Mouse (Mus musculus) ovary, postnatal 14 days (tissue): Measurements from ENCODE around the gene Ezh1.
A peak's percentile ranks its signal among the peaks of the same experiment; 100 is the strongest.

Source experiments
- DNase-seq: peaks from one replicate; pipeline ENCODE4 v3.0.0; 2022; ENCODE audit warnings: low spot score

Gene Ezh1

DNA sequence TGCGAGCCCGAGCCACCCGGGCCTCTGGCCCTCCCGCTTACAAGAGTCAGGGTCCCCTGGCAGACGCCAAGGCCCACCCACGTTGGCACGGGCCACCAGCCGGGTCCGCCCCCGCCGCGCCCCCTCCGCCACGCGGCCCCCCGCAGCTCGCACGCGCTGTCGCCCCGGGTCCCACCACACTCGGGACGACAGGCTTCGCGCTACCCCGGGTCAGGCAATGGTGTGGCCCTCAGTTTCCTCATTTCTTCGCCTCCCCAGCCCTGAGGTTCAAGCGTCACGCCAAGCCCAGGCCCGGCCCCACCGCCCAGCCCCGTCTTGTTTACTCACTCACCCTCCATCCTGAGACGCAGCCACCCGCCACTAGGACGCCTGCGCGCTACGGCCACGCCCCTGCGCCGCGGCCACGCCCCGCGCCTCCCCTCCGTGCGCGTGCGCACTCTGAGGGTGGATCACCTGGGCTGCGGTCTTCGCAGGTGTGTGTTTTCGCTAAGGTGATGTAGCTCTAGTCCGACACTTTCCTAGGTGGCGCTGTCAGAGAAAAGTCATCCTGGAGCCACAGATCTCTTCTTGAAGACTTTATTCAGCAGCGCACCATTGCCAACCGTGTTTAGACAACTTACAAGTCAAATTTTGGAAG lies at the start of gene Ezh1:
Ezh1 (minus strand) TSS at position 399 of the 637 bp plus-strand sequence.
- peak; percentile 89 for DNase-seq

DNA sequence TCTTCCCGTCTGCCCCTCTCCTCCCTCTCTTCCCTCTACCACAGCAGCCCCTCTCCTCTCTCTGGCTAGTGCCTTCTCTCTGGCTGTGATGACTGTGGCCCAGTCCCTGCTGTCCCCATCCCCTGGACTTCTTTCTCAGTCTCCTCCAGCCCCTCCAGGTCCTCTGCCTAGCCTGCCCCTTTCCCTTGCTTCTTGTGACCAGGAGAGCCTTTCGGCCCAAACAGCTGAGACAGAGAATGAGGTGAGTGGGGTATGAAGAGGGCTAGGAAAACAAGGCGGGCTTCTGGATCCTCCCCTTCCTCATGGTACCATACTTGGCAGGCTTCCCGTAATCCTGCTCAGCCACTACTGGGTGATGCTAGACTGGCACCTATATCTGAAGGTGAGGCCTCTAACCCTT lies 49.0 kb upstream of the Ezh1 start:
- no peak for DNase-seq

DNA sequence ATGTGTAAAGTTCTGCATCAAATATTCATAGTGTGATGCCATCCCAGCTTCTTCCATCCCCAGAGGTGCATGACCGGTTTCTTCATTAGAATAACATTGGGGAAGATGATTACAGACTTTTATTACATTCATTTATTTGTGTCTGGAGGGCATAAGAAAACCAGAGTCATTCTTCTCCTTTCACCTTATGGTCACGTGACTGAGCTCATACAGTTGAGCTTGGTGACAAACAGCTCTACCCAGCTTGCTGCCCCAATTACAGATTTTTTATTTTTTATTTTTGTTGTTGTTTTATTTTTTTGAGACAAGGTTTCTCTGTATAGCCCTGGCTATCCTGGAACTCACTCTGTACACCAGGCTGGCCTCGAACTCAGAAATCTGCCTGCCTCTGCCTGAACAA lies 46.2 kb upstream of the Ezh1 start:
- no peak for DNase-seq

DNA sequence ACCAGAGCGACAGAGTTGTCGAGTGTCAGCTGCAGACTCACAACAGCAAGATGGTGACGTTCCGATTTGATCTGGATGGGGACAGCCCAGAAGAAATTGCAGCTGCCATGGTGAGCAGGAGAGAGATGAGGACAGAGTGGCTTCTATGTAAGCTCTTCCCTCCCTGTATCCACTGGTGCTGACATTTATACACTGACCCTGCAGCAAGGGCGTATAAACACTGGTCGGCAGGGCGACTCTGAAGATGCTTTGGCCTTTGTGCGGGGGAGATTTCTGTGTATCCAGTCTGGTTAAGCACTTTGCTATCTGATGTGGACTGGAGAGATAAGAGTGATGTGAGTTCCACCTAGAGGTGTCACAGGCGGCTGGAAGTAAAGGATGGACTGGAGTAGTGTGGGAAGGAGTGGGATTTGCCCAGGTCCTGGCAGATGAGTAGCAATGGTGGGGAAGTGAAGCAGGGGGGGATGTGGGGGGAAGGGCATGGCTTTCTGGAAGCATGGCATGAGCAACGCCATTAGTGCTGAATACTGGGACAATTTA lies 43.4 kb upstream of the Ezh1 start:
- DNase-seq = no peak

DNA sequence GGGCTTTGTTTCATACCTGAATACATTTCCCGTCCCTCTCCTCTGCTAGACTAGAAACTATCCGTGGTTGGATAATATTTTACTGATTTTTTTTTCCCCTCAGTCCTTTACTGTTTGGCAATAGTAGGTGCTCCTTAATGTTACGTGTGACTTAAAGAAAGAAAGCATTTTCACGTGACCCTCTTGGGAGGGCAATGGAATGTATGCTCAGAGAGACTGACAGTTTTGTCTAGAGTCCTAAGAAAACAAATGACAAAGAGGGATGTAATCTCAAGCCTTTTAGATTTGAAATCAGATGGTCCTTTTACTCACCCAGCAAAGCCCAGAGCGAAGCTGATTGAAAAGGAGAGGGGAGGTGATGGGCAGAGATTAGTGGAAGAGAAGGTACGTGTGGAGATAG lies 39.6 kb upstream of the Ezh1 start:
- no peak for DNase-seq

DNA sequence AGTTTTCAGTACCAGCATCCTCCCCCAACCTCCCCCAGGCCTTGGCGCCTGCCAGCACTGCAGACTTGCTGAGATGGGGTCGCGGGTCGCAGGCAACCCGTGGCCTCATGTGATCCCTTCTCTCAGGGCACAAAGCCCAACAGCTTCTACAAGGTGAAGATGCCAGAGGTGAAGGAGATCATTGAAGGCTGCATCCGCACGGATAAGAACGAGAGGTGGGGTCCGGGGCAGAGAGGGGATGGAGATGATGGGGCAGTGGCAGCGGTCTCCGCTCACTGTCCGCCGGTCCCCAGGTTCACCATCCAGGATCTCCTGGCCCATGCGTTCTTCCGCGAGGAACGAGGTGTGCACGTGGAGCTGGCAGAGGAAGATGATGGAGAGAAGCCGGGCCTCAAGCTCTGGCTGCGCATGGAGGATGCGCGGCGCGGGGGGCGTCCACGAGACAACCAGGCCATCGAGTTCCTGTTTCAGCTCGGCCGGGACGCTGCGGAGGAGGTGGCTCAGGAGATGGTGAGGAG lies 38.8 kb upstream of the Ezh1 start:
- no peak for DNase-seq

DNA sequence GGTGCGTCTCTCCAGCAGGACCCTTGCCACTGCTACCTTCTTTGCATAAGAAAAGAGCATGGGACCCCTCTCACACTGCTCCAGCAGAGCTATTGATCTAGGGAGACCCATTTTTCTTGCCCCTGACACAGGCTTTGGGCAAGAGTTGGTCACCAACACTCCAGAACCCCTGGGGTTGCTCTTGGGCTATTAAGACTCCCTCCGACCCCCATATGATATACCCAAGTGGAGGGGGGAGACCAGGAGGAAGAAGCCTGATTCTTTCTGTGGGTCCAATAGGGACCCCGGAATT lies 37.7 kb upstream of the Ezh1 start:
- no peak for DNase-seq

DNA sequence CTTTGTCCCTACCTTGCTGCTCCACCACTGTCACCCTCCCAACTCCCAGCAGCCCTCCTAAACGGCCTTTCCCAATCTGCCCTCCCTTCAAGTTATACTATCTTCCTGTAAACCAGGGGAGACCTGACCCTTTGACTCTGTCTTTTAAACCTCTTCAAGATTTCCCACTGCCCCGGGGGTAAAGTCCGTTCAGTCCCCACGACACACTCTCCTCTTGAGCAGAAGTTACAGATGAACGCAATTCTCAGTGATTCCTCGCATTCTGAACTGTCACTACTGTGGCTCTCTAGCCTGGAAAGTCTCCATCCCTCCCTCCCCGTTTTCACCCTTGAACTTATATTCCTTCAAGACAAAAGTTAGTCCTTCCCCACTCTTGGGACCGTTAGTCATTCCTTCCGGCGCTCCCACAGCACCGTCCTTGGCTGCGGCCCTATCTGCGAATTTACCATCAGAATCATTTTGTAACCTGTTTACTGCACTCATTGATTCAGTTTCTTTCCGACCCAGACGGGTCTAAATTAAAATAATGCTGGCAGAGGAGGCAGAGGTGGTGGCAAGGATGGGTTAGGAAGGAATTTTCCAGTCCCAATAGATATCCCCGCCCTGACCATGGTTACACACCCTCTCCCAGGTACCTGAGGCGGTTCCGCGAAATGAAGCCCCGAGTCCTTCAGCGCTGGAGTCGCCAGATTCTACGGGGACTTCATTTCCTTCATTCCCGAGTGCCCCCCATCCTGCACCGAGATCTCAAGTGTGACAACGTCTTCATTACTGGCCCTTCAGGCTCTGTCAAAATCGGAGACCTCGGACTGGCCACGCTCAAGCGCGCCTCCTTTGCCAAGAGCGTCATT lies 37.1 kb upstream of the Ezh1 start:
- no peak for DNase-seq

DNA sequence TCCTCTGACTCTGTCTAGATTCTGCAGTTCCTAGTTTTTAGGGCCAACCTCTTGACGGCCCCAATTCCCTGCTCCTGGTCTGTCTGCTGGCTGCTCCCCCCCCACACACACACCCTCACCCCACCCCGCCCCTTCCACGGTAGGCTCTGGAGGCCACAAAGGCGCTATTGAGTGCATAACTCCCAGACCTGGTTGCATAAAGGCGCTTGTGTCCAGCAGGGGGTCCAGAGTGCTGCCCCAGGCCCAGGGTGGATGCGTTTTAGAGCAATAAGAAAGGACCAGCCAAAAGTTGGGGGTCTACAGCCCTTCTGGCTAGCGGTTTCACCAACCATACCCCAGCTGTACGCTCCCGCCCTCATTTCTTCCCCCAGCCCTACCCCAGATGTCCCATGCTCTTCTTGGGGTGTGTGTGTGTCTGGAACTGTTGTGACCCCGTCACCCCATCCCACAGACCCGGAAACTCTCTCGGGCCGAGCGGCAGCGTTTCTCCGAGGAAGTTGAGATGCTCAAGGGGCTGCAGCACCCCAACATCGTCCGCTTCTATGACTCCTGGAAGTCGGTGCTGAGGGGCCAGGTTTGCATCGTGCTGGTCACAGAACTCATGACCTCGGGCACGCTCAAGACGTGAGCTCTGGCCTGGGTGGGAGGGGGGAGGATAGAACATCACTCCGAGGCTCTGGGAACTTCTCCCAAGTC lies 36.2 kb upstream of the Ezh1 start:
- no peak for DNase-seq

DNA sequence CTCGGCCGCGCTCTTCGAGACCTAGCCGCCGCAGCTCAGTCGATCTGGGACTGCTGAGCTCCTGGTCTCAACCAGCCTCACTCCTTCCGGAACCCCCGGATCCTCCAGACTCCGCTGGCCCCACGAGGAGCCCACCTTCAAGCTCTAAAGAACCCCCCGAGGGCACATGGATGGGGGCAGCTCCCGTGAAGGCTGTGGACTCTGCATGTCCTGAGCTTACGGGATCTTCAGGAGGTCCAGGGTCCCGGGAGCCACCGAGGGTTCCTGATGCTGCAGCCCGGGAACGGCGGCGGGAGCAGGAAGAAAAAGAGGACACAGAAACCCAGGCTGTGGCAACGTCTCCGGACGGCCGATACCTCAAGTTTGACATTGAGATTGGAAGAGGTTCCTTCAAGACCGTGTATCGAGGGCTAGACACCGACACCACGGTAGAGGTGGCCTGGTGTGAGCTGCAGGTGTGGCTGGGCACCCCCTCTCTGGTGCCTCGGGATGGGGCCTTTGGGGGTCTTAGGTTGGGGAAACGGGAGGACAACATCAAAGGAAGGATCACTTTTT lies 34.6 kb upstream of the Ezh1 start:
- no peak for DNase-seq

DNA sequence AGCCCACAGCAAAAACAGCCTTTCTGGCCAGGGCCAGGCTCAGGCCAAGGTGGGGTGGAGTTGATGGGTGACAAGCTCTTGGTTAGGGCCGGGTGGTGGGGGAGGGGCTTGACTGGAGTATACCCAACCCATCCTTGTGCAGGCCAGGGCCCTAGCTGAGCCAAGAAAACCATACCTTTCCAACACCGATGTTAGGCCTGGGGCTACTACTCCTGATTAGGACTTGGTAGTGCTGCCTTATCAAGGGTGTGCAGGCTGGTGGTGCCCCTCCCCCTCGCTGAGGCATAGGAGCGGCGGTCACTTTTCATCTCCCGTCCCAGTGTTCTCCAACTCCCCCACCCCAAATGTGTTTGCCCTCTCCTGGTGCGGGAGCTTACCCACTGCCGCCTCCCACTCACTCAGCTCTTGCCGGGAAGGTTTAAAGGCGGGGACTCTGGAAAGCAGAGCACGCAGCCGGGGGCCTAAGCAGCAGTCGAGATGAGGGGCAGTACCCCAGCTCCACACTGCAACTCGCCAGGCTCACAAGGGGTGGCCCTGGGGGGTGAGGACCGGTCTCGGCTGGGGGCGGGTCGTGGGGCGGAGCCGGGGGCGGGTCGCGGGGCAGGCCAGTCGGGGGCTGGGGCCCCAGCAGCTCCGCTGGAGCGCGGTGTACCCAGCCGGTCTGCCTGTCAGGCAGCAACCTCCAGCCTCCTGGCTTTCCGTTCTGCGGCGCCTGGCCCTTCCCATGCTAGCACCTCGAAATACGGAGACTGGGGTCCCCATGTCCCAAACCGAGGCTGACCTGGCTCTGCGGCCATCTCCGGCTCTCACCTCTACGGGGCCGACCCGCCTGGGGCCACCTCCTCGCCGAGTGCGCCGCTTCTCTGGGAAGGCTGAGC lies 33.9 kb upstream of the Ezh1 start, which contains the start of gene Wnk4:
Wnk4 (plus strand) TSS at position 620 of the 878 bp plus-strand sequence.
- peak; percentile 58 for DNase-seq

DNA sequence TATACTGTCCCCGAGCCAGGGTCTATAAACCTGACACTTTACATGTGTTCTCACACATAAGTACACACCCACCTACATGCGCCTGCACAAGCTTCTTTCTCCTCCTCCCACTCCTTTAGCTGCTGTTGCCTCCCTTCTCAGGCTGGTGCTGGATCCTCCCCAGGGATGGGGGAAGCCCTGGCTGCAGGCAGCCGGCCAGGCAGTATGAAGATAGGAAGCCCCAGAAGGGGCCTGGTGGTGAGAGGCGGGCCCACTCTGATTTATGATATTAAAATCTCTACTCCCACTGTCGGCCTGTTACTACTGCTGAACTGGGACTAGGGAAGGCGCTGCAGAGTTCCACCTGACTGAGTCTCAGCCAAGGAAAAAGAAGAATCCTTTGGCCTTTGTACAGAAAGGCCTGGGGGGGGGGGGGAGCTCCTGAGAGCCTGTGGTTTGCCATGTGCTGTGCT lies 33.0 kb upstream of the Ezh1 start:
- peak; percentile 68 for DNase-seq

DNA sequence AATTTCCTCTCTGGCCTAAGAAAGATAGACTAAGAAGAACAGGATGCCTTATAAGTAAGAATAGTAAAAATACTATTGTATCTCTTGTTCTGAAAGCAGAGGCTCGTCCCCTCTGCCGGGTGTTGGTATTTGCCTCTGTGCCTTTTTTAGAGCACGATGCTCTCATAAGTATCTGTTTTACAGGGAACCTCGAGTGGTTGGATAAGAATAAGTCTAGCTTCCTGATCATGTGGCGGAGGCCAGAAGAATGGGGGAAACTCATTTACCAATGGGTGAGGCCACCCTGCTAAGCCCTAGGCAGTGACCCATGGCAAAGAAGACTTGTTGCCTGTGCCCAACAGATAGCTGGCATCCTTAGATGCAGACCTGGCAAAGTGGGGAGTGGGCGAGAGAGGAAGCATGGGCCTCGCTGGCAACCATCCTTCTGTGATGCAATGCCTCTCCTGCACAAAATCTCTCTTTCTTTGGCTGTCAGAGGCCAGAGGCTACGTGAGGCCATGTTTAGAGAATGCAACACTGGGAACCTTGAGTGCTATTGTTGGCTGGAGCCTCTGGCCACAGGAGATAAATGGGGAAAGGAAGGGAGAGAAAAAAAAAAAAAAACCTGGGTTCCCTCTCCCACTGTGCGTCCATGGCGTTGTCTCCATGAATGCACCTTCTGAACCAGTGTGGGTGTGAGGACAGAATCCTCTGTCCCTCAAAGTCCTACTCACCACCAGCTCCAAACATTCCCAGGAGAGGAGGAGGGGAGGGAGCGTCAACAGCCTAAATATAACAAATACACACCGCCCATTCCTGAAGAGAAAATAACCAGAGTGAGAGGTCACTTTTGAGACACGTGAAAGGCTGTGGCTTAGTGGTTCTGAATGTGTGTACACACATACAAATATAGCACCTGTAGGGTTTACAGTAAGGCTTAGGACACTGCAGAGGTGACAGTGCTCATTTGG lies 29.8 kb upstream of the Ezh1 start:
- DNase-seq = no peak

DNA sequence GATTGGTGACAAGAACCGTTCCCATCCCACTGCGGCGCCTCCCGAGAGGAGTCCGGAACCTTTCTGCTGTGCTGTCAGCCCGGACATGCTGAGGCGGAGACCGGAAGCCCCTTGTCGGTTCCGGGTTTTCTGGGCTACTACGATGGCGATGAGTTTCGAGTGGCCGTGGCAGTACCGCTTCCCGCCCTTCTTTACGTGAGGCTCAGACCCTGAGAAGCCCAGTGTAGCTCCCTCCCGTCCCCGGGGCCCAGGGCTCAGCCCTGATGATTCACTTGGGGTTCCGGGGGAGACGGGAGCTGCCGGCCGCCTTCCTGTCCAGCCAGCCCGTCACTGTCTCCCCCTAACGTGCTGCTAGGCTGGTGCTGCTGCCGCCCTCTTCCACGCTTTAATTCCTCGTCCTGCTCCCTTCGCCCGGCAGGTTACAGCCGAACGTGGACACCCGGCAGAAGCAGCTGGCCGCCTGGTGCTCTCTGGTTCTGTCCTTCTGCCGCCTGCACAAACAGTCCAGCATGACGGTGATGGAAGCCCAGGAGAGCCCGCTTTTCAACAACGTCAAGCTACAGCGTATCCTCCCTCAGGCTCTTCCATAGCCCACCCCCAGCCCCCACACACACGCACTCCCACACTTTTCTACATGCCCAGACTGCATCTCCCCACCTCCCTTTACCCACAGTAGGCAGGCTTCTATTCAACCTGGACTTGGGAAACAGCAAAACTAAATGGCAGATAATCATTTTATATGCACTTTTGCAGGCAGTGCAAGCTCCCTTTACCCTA lies 27.5 kb upstream of the Ezh1 start, which contains the start of gene Vps25:
Vps25 (plus strand) TSS at position 95 of the 777 bp plus-strand sequence.
- DNase-seq = peak; percentile 81

DNA sequence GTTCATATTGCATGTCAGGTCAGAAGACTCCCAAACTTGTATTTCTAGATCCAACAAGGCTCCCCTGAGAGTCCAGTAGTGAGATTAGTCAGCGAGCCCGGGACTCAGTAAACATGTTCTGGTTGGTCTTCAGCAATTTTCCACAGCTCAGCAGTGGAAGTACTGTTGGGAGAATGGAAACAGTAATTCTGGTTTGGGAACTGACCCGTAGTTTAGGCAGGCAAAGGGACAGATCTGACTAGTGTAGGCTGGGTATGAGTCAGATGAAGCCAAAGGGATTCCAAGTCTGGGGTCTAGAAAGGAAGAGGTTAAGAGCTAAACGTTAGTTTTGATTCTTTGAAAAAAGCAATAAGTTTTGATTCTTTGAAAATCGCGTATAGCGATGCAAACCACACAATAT lies 26.7 kb upstream of the Ezh1 start:
- DNase-seq = no peak

DNA sequence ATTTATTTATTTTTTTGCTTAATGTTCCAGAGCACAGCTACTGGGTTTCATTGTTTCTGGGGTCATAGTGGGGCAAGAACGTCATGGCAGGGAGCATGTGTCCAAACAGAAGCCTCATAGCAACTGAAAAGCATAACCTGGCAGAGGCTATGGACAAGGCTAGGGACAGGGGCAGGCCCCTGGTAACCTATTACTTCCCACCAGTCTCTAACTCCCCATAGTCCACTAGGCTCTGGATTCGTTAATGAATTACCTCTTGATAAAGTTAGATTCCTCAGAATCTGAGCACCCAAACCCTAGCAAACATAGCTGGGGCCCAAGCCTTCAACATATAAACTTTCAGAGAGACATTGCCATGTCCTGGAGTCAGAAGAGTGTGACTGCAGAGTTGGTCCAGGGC lies 24.8 kb upstream of the Ezh1 start:
- DNase-seq = no peak

DNA sequence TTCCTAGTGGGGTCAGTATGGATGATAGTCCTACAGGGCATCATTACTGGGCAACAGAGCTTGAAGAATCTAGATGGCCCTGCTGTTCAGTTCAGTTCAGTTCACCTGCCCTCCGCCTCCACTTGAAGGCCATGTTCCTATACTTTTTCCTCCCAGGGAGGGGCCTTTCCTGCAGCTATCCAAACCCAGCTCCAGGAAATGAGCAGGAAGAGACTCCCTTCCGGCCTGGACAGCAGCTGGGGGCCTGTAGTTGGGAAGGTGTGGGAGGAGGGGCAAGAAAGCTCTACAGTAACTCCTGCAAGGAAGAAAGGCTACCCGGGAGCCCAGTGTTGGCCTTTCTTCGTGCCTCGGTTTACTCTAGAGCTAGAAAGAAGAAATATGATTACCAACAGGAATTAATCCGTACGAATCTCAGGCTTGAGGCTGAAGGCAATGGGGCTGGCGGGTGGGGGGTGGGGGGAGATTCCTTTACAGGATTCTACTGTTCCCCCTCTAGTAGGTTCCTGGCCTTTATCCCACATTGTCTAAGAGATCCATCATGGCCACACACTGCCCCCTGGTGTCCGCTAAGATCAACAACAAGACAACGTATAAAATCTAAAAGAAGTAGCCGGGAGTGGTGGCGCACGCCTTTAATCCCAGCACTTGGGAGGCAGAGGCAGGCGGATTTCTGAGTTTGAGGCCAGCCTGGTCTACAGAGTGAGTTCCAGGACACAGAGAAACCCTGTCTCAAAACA lies 22.2 kb upstream of the Ezh1 start:
- no peak for DNase-seq

DNA sequence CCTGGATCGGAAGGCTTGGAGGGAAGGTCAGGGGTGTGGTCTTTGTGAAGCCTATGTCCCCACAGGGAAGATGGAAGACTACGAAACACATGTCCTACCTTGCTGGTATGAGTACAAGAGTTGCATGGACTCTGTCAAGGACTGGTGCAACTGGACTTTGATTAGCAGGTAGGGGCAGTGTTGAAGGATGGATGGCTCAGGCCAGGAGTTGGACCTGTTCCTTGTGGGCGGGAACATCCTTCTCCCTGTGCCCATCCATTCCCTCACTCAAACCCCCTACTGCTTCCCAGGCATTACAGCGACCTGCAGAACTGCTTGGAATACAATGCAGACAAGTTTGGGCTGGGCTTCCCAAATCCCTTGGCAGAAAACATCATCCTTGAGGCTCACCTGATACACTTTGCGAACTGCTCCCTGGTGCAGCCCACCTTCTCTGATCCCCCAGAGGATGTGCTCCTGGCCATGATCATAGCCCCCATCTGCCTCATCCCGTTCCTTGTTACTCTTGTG lies 21.3 kb upstream of the Ezh1 start:
- no peak for DNase-seq
